Mouse (Mus musculus): ENCODE measurements around the gene Exoc3l. TPM values are rescaled to one million over a fixed set of nuclear protein-coding genes. Genes with fewer than 3 reads are reported as not detected.
"Not testable (repeated sequence)": the region's sequence is repeated elsewhere in the genome, so short reads cannot be mapped to it uniquely, and the experiment has no call there.

Gene Exoc3l
- total and polyA plus RNA-seq, 3 experiments: 4.4 to 10.9 (median 7.5) TPM

- Histone ChIP-seq H3K27me3 (replicated peaks) (no peaks in the 10 kb centered on the region), H3K79me2 (replicated peaks; ENCODE audit: control insufficient read depth, extremely low read depth, insufficient read depth, poor library complexity, severe bottlenecking) (no peaks in the 10 kb centered on the region), H3K4me1 (ENCODE audit: control insufficient read depth in 1 of 2, insufficient read depth in 2 of 2) (peaks cover 13 to 40% of the 10 kb centered on the region in 2 experiments), H3K4me2 (ENCODE audit: insufficient read depth, low read depth, poor library complexity, severe bottlenecking) (no peak overlapping the region), H3K27ac (ENCODE audit: insufficient read depth, low read depth) (no peak overlapping the region), H3K9ac (ENCODE audit: insufficient read depth, low read depth) (no peak overlapping the region), H3K9me3 (replicated peaks; ENCODE audit: low read length) (no peaks in the 10 kb centered on the region), H3K4me3 (replicated peaks in 1 of 3; ENCODE audit: low read depth in 2 of 3, low read length in 2 of 3, poor library complexity in 1 of 3) (no peak overlapping the region), H3K36me3 (replicated peaks in 1 of 2; ENCODE audit: control insufficient read depth in 1 of 2, insufficient read depth in 1 of 2, low read length in 1 of 2) (peaks cover 0 to 13% of the 10 kb centered on the region in 2 experiments)
- DNase-seq (ENCODE audit: extremely low read depth): no peak
- in situ Hi-C loops (cut with MboI; ENCODE audit: low pct_ligation_motif_present, low pct_unique_long_range_greater_than_20kb, low sequenced_read_pairs): loop anchor here (5.0 kb wide), 1 partner anchor 35 kb away; the partner anchor contains the start of gene B3gnt9
- dilution Hi-C loops (cut with MboI; ENCODE audit: extremely low pct_ligation_motif_present, extremely low pct_unique_long_range_greater_than_20kb, low sequenced_read_pairs): no loop called here
- TF ChIP-seq E2F4 (IDR thresholded peaks at IDR 0.05; ENCODE audit: insufficient replicate concordance, low read depth, low read length) (no peak), USF1 (IDR thresholded peaks at IDR 0.05; ENCODE audit: low read depth, low read length) (no peak)
These were observed 3.4 kb downstream of the Exoc3l start for GRCm38 (mm10) chr8:105292471-105292870.

GRCm38 (mm10) chr8:105291802-105292201, 4.1 kb downstream of the Exoc3l start:
- H3K4me3 ChIP-seq (replicated peaks in 1 of 3; ENCODE audit: low read depth in 2 of 3, low read length in 2 of 3, poor library complexity in 1 of 3); H3K79me2 ChIP-seq (replicated peaks; ENCODE audit: control insufficient read depth, extremely low read depth, insufficient read depth, poor library complexity, severe bottlenecking); H3K4me2 ChIP-seq (ENCODE audit: insufficient read depth, low read depth, poor library complexity, severe bottlenecking); dilution Hi-C loops (cut with MboI; ENCODE audit: extremely low pct_ligation_motif_present, extremely low pct_unique_long_range_greater_than_20kb, low sequenced_read_pairs); DNase-seq (ENCODE audit: extremely low read depth); H3K9me3 ChIP-seq (replicated peaks; ENCODE audit: low read length); H3K27me3 ChIP-seq (replicated peaks); H3K27ac ChIP-seq (ENCODE audit: insufficient read depth, low read depth); H3K9ac ChIP-seq (ENCODE audit: insufficient read depth, low read depth): not testable (repeated sequence)
- Histone ChIP-seq H3K4me1 (ENCODE audit: control insufficient read depth in 1 of 2, insufficient read depth in 2 of 2) (peaks cover 13 to 40% of the 10 kb centered on the region in 2 experiments), H3K36me3 (replicated peaks in 1 of 2; ENCODE audit: control insufficient read depth in 1 of 2, insufficient read depth in 1 of 2, low read length in 1 of 2) (peaks cover 0 to 13% of the 10 kb centered on the region in 2 experiments)
- TF ChIP-seq MYC (IDR thresholded peaks at IDR 0.05; ENCODE audit: low read depth, low read length): peak; percentile 64; the same call in 1 of the 2 replicates
- TF ChIP-seq RAD21 (IDR thresholded peaks at IDR 0.05; ENCODE audit: low read depth, low read length): peak; percentile 12
- peak in 1 of 2 experiments; percentile 42; a peak in 2 of 4 replicates for TF ChIP-seq CTCF (conservative IDR thresholded peaks at IDR 0.05 in 1 of 2, IDR thresholded peaks at IDR 0.05 in 1 of 2; ENCODE audit: low read depth in 2 of 2, low read length in 2 of 2)
- in situ Hi-C loops (cut with MboI; ENCODE audit: low pct_ligation_motif_present, low pct_unique_long_range_greater_than_20kb, low sequenced_read_pairs): loop anchor here (5.0 kb wide), 1 partner anchor 35 kb away; the partner anchor contains the start of gene B3gnt9

- H3K4me2 ChIP-seq (ENCODE audit: insufficient read depth, low read depth, poor library complexity, severe bottlenecking); DNase-seq (ENCODE audit: extremely low read depth); H3K9me3 ChIP-seq (replicated peaks; ENCODE audit: low read length); H3K79me2 ChIP-seq (replicated peaks; ENCODE audit: control insufficient read depth, extremely low read depth, insufficient read depth, poor library complexity, severe bottlenecking); H3K27ac ChIP-seq (ENCODE audit: insufficient read depth, low read depth); H3K27me3 ChIP-seq (replicated peaks); H3K9ac ChIP-seq (ENCODE audit: insufficient read depth, low read depth); dilution Hi-C loops (cut with MboI; ENCODE audit: extremely low pct_ligation_motif_present, extremely low pct_unique_long_range_greater_than_20kb, low sequenced_read_pairs); H3K4me3 ChIP-seq (replicated peaks in 1 of 3; ENCODE audit: low read depth in 2 of 3, low read length in 2 of 3, poor library complexity in 1 of 3): not testable (repeated sequence)
- Histone ChIP-seq H3K4me1 (ENCODE audit: control insufficient read depth in 1 of 2, insufficient read depth in 2 of 2) (peaks cover 13 to 40% of the 10 kb centered on the region in 2 experiments), H3K36me3 (replicated peaks in 1 of 2; ENCODE audit: control insufficient read depth in 1 of 2, insufficient read depth in 1 of 2, low read length in 1 of 2) (peaks cover 0 to 15% of the 10 kb centered on the region in 2 experiments)
- in situ Hi-C loops (cut with MboI; ENCODE audit: low pct_ligation_motif_present, low pct_unique_long_range_greater_than_20kb, low sequenced_read_pairs): loop anchor here (5.0 kb wide), 1 partner anchor 34 kb away; the partner anchor contains the start of gene B3gnt9
These were observed 4.5 kb downstream of the Exoc3l start for GRCm38 (mm10) chr8:105291364-105291763.

Measured in CH12.LX (cell line).